Mouse (Mus musculus) granulocyte monocyte progenitor cell, adult 5-6 weeks (primary cell): ENCODE data around the gene Rest. TPM values are rescaled to one million over a fixed set of nuclear protein-coding genes. Genes with fewer than 3 reads are reported as not detected.
A peak's percentile ranks its signal among the peaks of the same experiment; 100 is the strongest.

Source experiments
- ATAC-seq: replicated peaks from 2 replicates; pipeline ENCODE4 v1.8.0; 2016; ENCODE audit warnings: mild to moderate bottlenecking, moderate TSS enrichment, inconsistent platforms; ENCODE audit not compliant: poor library complexity, severe bottlenecking
- total RNA-seq, 2 experiments: library from RNA; stranded (forward) in 1 of 2; stranded (reverse) in 1 of 2; fragments of 200-712, 200-1000 nt in 1 of 2; fragments of >200 nt in 1 of 2; fragmentation: Nextera tagmentation in 1 of 2; gene quantifications; 2 replicates each; pipeline ENCODE4 v1.2.3; 2014 to 2017

The Rest gene
- total RNA-seq, 2 experiments from 2014 or later: 21.4 to 49.3 TPM

GRCm38 (mm10) chr5:77307821-77308553, 42.7 kb downstream of the Rest start:
- no peak for ATAC-seq

- ATAC-seq: peak; percentile 31
Observed at GRCm38 (mm10) chr5:77309051-77309906, 44.0 kb downstream of the Rest start.

GRCm38 (mm10) chr5:77309924-77310772, 44.9 kb downstream of the Rest start, which contains the start of the genes Noa1 and Polr2b:
TSS of gene Noa1 (minus strand) at chr5:77310084.
TSS of gene Polr2b (plus strand) at chr5:77310147.
- peak; percentile 78 for ATAC-seq

GRCm38 (mm10) chr5:77314206-77314605, 48.9 kb downstream of the Rest start:
- no peak for ATAC-seq

- ATAC-seq: no peak
Observed at GRCm38 (mm10) chr5:77314986-77315385, 49.7 kb downstream of the Rest start.

GRCm38 (mm10) chr5:77324936-77325335, 59.6 kb downstream of the Rest start:
- no peak for ATAC-seq

GRCm38 (mm10) chr5:77330154-77330553, 64.9 kb downstream of the Rest start:
- peak; percentile 25; the same call in 1 of the 2 replicates for ATAC-seq

Other genes starting within 250 kb of the Rest start
- gene Thegl, start 249.5 kb upstream of the Rest start, total RNA-seq (2014; fragmentation: Nextera tagmentation): not detected in 2 replicates
- not detected in 2 replicates for gene Thegl, start 249.5 kb upstream of the Rest start, total RNA-seq (2017)
- gene Hopx, start 150.4 kb upstream of the Rest start, total RNA-seq (2014; fragmentation: Nextera tagmentation): 4.8 and 5.4 TPM in 2 replicates
- 1.9 and 3.7 TPM in 2 replicates for gene Hopx, start 150.4 kb upstream of the Rest start, total RNA-seq (2017)
- not detected in 2 replicates for gene Spink2, start 54.0 kb upstream of the Rest start, total RNA-seq (2014; fragmentation: Nextera tagmentation)
- gene Spink2, start 54.0 kb upstream of the Rest start, total RNA-seq (2017): not detected in 2 replicates
- 46.2 and 54.2 TPM in 2 replicates for gene Noa1, start 44.6 kb downstream of the Rest start, total RNA-seq (2014; fragmentation: Nextera tagmentation)
- 8.8 and 16.5 TPM in 2 replicates for gene Noa1, start 44.6 kb downstream of the Rest start, total RNA-seq (2017)
- 61.4 and 71.7 TPM in 2 replicates for gene Polr2b, start 44.7 kb downstream of the Rest start, total RNA-seq (2014; fragmentation: Nextera tagmentation)
- 136 and 140 TPM in 2 replicates for gene Polr2b, start 44.7 kb downstream of the Rest start, total RNA-seq (2017)
- gene Igfbp7, start 142.6 kb downstream of the Rest start, total RNA-seq (2014; fragmentation: Nextera tagmentation): 4.6 TPM in 1 of 2 replicates, not detected in the other
- gene Igfbp7, start 142.6 kb downstream of the Rest start, total RNA-seq (2017): 1.4 TPM in 1 of 2 replicates, not detected in the other